Mouse (Mus musculus): ENCODE results near the gene Aldh5a1.

GRCm38 (mm10) chr13:24985435-24985834, 48.0 kb upstream of the Aldh5a1 start:
- TF ChIP-seq CTCF (IDR thresholded peaks at IDR 0.05) = no peak
- no peak for TF ChIP-seq POLR2A (IDR thresholded peaks at IDR 0.05; ENCODE audit: insufficient read depth, low read depth, low read length)
- TF ChIP-seq EP300 (IDR thresholded peaks at IDR 0.05; ENCODE audit: insufficient read depth, low read depth, low read length) = no peak
